Mouse (Mus musculus): ENCODE results near the gene Foxred2. TPM values are rescaled to one million over a fixed set of nuclear protein-coding genes. Genes with fewer than 3 reads are reported as not detected.

Foxred2 gene
- polyA plus RNA-seq, 1 experiment from 2014 or later, result 5.7 TPM

DNA sequence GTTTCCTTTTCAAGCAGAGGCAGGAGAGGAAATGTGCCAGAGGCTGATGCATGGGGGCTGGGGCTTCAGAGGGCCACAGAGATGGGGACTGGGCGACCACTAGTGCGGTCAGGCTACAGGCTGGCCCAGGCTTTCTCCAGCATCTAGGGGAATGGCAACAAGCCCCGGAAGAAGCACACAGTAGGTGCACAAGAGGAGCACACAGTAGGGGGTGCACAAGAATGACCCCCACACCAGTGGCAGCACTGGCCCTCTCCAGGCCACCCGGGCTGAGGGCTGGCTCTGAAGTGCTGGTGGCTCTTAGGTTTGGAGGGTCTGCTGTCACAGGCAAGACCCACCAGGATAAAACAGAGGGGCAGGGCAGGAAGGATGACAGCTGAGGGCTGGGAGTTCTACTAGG is 41.2 kb downstream of the Foxred2 start:
- Histone ChIP-seq H3K9ac (ENCODE audit: low read length) (no peak overlapping the region), H3K9me3 (ENCODE audit: control insufficient read depth, low read length) (no peaks in the 10 kb centered on the region), H3K27me3 (ENCODE audit: control insufficient read depth, insufficient read depth, low read length) (no peaks in the 10 kb centered on the region), H3K4me2 (ENCODE audit: low read depth) (no peak overlapping the region), H3K4me3 (ENCODE audit: low read depth, low read length) (no peak overlapping the region), H3K27ac (ENCODE audit: low read depth, low read length) (no peak overlapping the region), H3K4me1 (ENCODE audit: control insufficient read depth, insufficient read depth, low read length) (0 out of 2 replicates have a peak, but pooled peaks cover 2% of the 10 kb centered on the region), H3K36me3 (ENCODE audit: control insufficient read depth, insufficient read depth, low read length) (no peaks in the 10 kb centered on the region; the same call in 1 of the 2 replicates)
- 95% methylated on average over 4 of the region's 4 CpGs for WGBS
- DNase-seq (ENCODE audit: low spot score) (no peak), ATAC-seq (ENCODE audit: insufficient read depth, low FRiP score, low TSS enrichment) (no peak)

DNA sequence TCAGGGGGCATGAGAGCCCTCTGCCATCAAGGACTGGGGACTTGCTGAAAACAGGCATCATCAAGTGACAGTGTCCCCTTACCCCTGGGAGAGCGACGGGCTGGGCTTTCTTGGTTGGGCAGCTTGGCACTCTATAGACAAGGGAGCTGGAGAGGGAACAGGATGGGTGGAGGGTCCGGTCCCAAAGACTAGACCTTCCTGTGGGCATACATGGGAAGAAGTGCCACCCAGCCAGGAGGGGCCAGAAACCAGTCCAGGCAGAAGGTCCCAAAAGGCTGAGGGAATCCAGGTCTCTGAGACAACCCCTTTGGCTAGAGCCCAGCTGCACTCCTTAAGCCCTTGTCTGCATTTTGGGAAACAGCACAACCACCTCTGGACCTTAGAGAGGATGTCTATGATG is 42.0 kb downstream of the Foxred2 start:
- DNase-seq (ENCODE audit: low spot score), result no peak
- H3K4me1 ChIP-seq (ENCODE audit: control insufficient read depth, insufficient read depth, low read length), result 0 out of 2 replicates have a peak, but pooled peaks cover 2% of the 10 kb centered on the region
- 95% methylated on average over 3 of the region's 3 CpGs for WGBS
- no peak overlapping the region for H3K27ac ChIP-seq (ENCODE audit: low read depth, low read length)
- H3K27me3 ChIP-seq (ENCODE audit: control insufficient read depth, insufficient read depth, low read length), result no peaks in the 10 kb centered on the region
- H3K9ac ChIP-seq (ENCODE audit: low read length), result no peak overlapping the region
- no peaks in the 10 kb centered on the region for H3K9me3 ChIP-seq (ENCODE audit: control insufficient read depth, low read length)
- H3K4me3 ChIP-seq (ENCODE audit: low read depth, low read length), result no peak overlapping the region
- no peaks in the 10 kb centered on the region; the same call in 1 of the 2 replicates for H3K36me3 ChIP-seq (ENCODE audit: control insufficient read depth, insufficient read depth, low read length)
- no peak overlapping the region for H3K4me2 ChIP-seq (ENCODE audit: low read depth)
- ATAC-seq (ENCODE audit: insufficient read depth, low FRiP score, low TSS enrichment), result no peak

DNA sequence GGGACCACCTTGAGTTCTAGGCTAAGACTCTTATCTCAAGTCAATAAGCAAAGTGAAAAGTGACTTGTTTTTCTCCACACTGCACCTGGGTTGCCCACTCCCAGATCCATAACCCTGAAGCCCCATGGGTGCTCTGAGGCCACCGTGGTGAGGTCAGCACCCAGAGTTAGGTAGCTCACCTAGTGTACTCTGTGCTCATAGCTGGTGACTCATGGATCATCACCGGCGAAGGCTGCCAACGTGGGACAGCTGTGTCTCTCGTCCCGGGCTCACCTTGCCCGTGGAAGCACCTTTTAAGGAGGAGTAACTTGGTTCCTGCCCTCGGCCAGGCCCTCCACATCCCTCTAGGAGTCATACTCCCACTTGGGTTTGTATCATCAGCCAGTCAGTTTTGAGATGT is 43.5 kb downstream of the Foxred2 start:
- Histone ChIP-seq H3K27ac (ENCODE audit: low read depth, low read length) (no peak overlapping the region), H3K36me3 (ENCODE audit: control insufficient read depth, insufficient read depth, low read length) (no peaks in the 10 kb centered on the region; the same call in 1 of the 2 replicates), H3K4me3 (ENCODE audit: low read depth, low read length) (no peak overlapping the region), H3K27me3 (ENCODE audit: control insufficient read depth, insufficient read depth, low read length) (no peaks in the 10 kb centered on the region), H3K9me3 (ENCODE audit: control insufficient read depth, low read length) (no peaks in the 10 kb centered on the region), H3K4me2 (ENCODE audit: low read depth) (no peak overlapping the region), H3K4me1 (ENCODE audit: control insufficient read depth, insufficient read depth, low read length) (0 out of 2 replicates have a peak, but pooled peaks cover 2% of the 10 kb centered on the region), H3K9ac (ENCODE audit: low read length) (no peak overlapping the region)
- WGBS, result 88% methylated on average over 8 of the region's 8 CpGs
- ATAC-seq (ENCODE audit: insufficient read depth, low FRiP score, low TSS enrichment) (no peak), DNase-seq (ENCODE audit: low spot score) (no peak)

DNA sequence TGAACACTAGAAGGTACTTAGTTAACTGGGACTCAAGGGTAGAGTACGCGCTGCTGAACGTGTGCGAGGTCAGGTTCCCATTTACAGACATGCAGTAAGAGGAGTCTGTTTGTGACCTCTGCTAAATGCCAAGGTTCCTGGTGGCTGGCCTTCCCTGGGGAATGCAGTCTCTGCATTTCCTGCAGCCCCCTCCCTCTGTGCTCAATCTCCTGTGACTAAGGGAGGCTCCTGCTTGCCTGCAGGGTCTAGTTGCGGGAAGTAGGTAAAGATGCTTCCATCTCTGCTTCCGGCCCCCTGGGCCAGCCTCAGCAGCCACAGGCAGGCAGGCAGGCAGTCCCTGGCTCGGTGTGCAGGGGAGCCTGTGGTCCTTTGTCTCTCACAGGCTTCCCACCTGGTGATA is 43.9 kb downstream of the Foxred2 start:
- Histone ChIP-seq H3K4me3 (ENCODE audit: low read depth, low read length) (no peak overlapping the region), H3K9ac (ENCODE audit: low read length) (no peak overlapping the region), H3K36me3 (ENCODE audit: control insufficient read depth, insufficient read depth, low read length) (no peaks in the 10 kb centered on the region; the same call in 1 of the 2 replicates), H3K27ac (ENCODE audit: low read depth, low read length) (no peak overlapping the region), H3K4me2 (ENCODE audit: low read depth) (no peak overlapping the region), H3K27me3 (ENCODE audit: control insufficient read depth, insufficient read depth, low read length) (no peaks in the 10 kb centered on the region), H3K4me1 (ENCODE audit: control insufficient read depth, insufficient read depth, low read length) (0 out of 2 replicates have a peak, but pooled peaks cover 2% of the 10 kb centered on the region), H3K9me3 (ENCODE audit: control insufficient read depth, low read length) (no peaks in the 10 kb centered on the region)
- DNase-seq (ENCODE audit: low spot score) (no peak), ATAC-seq (ENCODE audit: insufficient read depth, low FRiP score, low TSS enrichment) (no peak)
- WGBS, result 62% methylated on average over 7 of the region's 7 CpGs

DNA sequence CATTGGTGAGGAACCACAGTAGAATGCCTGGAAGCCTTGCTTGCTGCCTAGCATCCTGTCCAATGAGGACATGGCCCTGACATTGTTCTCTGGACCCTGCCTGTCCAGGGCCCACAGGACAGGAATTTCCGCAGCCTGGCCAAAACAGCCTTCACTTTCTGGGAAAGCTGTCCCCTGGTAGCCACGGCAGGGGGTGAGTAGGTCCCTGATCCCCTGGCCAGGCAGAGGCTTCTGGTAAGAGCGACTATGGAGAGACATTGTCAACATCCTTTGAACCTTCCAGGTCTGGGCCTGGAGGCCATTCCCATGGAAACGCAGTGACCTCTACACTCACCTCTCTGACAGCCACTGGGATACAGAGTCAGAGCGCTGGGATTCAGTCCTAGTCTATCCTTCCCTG is 44.5 kb downstream of the Foxred2 start:
- Histone ChIP-seq H3K4me1 (ENCODE audit: control insufficient read depth, insufficient read depth, low read length) (0 out of 2 replicates have a peak, but pooled peaks cover 2% of the 10 kb centered on the region), H3K9me3 (ENCODE audit: control insufficient read depth, low read length) (no peaks in the 10 kb centered on the region), H3K36me3 (ENCODE audit: control insufficient read depth, insufficient read depth, low read length) (no peaks in the 10 kb centered on the region; the same call in 1 of the 2 replicates), H3K27ac (ENCODE audit: low read depth, low read length) (no peak overlapping the region), H3K9ac (ENCODE audit: low read length) (no peak overlapping the region), H3K4me2 (ENCODE audit: low read depth) (no peak overlapping the region), H3K27me3 (ENCODE audit: control insufficient read depth, insufficient read depth, low read length) (no peaks in the 10 kb centered on the region), H3K4me3 (ENCODE audit: low read depth, low read length) (no peak overlapping the region)
- DNase-seq (ENCODE audit: low spot score) (no peak), ATAC-seq (ENCODE audit: insufficient read depth, low FRiP score, low TSS enrichment) (no peak)
- 61% methylated on average over 5 of the region's 5 CpGs for WGBS

DNA sequence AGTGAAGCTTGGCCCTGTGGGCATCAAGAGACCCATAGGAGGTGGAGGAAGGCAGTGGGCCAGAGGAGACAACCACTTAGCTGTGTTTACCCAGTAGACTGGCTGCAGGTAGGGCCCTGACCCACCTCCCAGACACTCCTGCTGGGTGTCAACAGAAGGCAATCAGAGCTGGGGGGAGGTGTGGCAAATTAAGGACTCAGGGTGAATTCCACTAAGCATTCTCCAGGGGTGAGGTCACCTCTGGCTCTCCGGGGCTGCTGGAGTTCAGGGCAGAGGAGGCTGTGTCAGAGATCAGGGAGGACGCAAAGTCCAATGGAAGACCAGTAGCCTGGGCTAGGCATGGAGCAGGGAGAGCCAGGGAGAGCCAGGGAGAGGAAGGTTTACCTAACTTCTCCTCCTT is 45.5 kb downstream of the Foxred2 start:
- WGBS, result 26% methylated on average over 2 of the region's 2 CpGs
- H3K27me3 ChIP-seq (ENCODE audit: control insufficient read depth, insufficient read depth, low read length), result no peaks in the 10 kb centered on the region
- no peak overlapping the region for H3K9ac ChIP-seq (ENCODE audit: low read length)
- H3K4me3 ChIP-seq (ENCODE audit: low read depth, low read length), result no peak overlapping the region
- H3K9me3 ChIP-seq (ENCODE audit: control insufficient read depth, low read length), result no peaks in the 10 kb centered on the region
- H3K4me1 ChIP-seq (ENCODE audit: control insufficient read depth, insufficient read depth, low read length), result 0 out of 2 replicates have a peak, but pooled peaks cover 2% of the 10 kb centered on the region
- DNase-seq (ENCODE audit: low spot score) (no peak), ATAC-seq (ENCODE audit: insufficient read depth, low FRiP score, low TSS enrichment) (no peak)
- H3K4me2 ChIP-seq (ENCODE audit: low read depth), result no peak overlapping the region
- no peaks in the 10 kb centered on the region for H3K36me3 ChIP-seq (ENCODE audit: control insufficient read depth, insufficient read depth, low read length)
- H3K27ac ChIP-seq (ENCODE audit: low read depth, low read length), result no peak overlapping the region

DNA sequence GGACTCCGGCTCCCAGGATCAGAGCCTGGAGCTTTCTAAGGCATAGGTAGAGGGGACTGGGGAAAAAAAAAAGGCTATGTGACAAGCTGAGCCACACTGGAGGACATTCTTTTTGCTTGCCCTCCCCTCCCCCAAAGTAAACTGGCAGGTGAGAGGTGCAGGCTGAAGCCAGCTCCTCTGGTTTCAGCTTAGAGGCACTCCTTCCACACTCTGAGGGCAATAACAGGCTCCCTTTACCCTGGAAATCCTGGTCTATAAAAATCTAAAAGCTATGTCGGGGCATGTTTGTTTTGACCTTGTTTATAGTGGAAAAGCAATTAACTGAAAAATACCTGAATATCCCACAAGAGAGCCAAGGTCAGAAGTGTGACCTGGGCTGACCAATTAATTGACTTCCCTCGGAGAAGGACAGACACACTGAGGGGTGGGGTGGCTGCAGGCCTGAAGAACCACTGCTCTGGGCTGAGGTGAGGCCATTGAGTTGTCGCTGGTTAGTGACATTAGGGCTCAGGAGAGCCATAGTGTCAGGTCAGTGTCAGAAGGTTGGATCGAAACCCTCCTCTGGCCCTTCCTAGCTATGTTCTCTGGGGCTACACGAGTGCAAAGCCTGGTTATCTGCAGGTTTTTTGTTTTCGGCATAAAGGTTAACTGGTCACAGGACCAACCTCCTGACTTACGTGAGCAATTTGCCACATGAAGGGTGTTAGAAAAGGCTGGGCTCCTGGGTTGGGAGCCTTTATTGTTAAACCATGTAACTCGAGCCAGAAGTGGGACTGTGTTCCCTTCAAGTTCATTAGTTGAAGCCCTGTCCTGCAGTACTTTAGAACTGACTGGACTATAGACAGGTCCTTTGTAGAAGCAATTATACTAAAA is 48.6 kb downstream of the Foxred2 start:
- H3K9me3 ChIP-seq (ENCODE audit: control insufficient read depth, low read length), result no peaks in the 10 kb centered on the region
- no peak overlapping the region for H3K4me3 ChIP-seq (ENCODE audit: low read depth, low read length)
- no peak overlapping the region for H3K27ac ChIP-seq (ENCODE audit: low read depth, low read length)
- H3K4me1 ChIP-seq (ENCODE audit: control insufficient read depth, insufficient read depth, low read length), result 0 out of 2 replicates have a peak, but pooled peaks cover 5% of the 10 kb centered on the region
- ATAC-seq (ENCODE audit: insufficient read depth, low FRiP score, low TSS enrichment) (no peak), DNase-seq (ENCODE audit: low spot score) (no peak)
- no peaks in the 10 kb centered on the region for H3K36me3 ChIP-seq (ENCODE audit: control insufficient read depth, insufficient read depth, low read length)
- 48% methylated on average over 9 of the region's 9 CpGs for whole genome bisulfite sequencing
- H3K9ac ChIP-seq (ENCODE audit: low read length), result no peak overlapping the region
- H3K27me3 ChIP-seq (ENCODE audit: control insufficient read depth, insufficient read depth, low read length), result no peaks in the 10 kb centered on the region
- H3K4me2 ChIP-seq (ENCODE audit: low read depth), result no peak overlapping the region

DNA sequence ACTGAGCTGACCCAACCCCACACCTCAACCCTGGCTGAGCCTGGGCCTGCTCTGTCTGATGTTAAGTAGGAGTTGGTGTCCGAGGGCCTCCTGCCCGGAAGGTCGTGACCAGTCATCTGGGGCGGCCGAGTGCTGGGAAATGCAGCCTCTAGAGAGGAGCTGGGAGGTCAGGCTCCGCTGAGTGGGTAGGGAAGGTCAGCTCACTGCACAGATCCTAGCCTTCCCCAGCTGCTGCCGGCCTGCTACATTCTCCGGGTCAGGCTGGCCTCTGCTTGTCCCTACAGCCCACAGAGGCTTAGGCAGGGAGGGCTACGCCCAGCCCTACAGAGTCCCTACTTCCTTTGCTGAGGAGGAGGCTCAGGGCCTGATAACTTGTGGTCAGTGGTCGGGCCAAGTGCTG is 50.0 kb downstream of the Foxred2 start:
- no peak overlapping the region for H3K9ac ChIP-seq (ENCODE audit: low read length)
- no peak for ATAC-seq (ENCODE audit: insufficient read depth, low FRiP score, low TSS enrichment)
- no peak overlapping the region for H3K4me2 ChIP-seq (ENCODE audit: low read depth)
- WGBS, result 51% methylated on average over 10 of the region's 10 CpGs
- H3K4me3 ChIP-seq (ENCODE audit: low read depth, low read length), result no peak overlapping the region
- H3K36me3 ChIP-seq (ENCODE audit: control insufficient read depth, insufficient read depth, low read length), result no peaks in the 10 kb centered on the region
- no peaks in the 10 kb centered on the region for H3K27me3 ChIP-seq (ENCODE audit: control insufficient read depth, insufficient read depth, low read length)
- 0 out of 2 replicates have a peak, but pooled peaks cover 4% of the 10 kb centered on the region for H3K4me1 ChIP-seq (ENCODE audit: control insufficient read depth, insufficient read depth, low read length)
- H3K27ac ChIP-seq (ENCODE audit: low read depth, low read length), result no peak overlapping the region
- DNase-seq (ENCODE audit: low spot score), result no peak
- no peaks in the 10 kb centered on the region for H3K9me3 ChIP-seq (ENCODE audit: control insufficient read depth, low read length)

DNA sequence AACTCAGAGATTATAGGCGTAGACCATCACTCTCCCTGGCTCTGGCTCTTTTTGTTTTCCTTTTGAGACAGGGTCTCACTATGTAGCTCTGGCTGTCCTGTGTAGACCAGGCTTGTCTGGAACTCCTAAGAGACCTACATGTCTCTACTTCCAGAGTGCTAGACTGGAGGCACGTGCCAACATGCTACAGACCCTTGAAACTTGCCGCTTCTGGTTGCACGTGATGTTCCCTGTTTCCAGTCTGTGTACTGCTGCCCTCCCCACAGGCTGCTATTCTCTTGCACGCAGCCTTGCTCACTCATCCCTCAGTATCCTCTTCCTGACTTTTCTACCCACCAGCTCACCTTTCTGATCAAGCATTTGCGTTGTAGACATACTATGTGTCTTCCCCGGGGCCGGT is 50.4 kb downstream of the Foxred2 start:
- ATAC-seq (ENCODE audit: insufficient read depth, low FRiP score, low TSS enrichment), result no peak
- DNase-seq (ENCODE audit: low spot score), result no peak
- H3K4me2 ChIP-seq (ENCODE audit: low read depth), result no peak overlapping the region
- H3K9ac ChIP-seq (ENCODE audit: low read length), result no peak overlapping the region
- 84% methylated on average over 8 of the region's 8 CpGs for WGBS
- H3K4me3 ChIP-seq (ENCODE audit: low read depth, low read length), result no peak overlapping the region
- 0 out of 2 replicates have a peak, but pooled peaks cover 3% of the 10 kb centered on the region for H3K4me1 ChIP-seq (ENCODE audit: control insufficient read depth, insufficient read depth, low read length)
- no peaks in the 10 kb centered on the region for H3K9me3 ChIP-seq (ENCODE audit: control insufficient read depth, low read length)
- H3K27me3 ChIP-seq (ENCODE audit: control insufficient read depth, insufficient read depth, low read length), result no peaks in the 10 kb centered on the region
- no peak overlapping the region for H3K27ac ChIP-seq (ENCODE audit: low read depth, low read length)
- no peaks in the 10 kb centered on the region for H3K36me3 ChIP-seq (ENCODE audit: control insufficient read depth, insufficient read depth, low read length)

Data from neural tube, embryonic 11.5 days (tissue).